Mouse (Mus musculus) T-helper 1 cell (primary cell): ENCODE measurements at regions not wholly inside any gene's neighbourhood (a gene's known extent, or its start where the extent isn't known, plus 50 kb on each side); places are given as distances from the start of the nearest gene placed in this dataset.

ENCODE experiments used
- in situ Hi-C: fragments of 300-600 bp; cut with MboI, MseI; formaldehyde crosslinking; loops from one replicate; pipeline ENCODE4 v1.15.1; 2025; ENCODE audit warnings: high pct_unique_total_duplicates

DNA sequence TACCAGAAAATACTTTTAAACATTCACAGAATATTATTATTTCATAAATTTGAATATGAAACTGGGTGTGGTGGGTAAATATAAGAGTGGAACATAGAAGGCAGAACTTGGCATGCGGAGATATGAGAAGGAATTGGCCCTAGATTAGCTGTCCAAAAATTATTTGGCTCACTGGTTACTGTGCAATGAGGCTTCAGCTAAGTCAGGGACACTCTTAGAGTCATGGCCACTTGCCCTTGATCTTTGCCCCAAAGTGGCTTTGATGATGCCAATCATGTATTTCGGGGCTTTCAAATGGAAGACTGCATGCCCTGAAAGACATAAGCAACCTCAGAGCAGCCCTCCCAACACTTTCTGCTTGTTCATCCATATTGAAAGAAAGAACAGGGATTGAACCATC is 76.9 kb downstream of the Pxdc1 start:
- in situ Hi-C loops, result no loop called here

GRCm38 (mm10) chr13:34575997-34576314 is 77.3 kb downstream of the Pxdc1 start:
- in situ Hi-C loops, result no loop called here

DNA sequence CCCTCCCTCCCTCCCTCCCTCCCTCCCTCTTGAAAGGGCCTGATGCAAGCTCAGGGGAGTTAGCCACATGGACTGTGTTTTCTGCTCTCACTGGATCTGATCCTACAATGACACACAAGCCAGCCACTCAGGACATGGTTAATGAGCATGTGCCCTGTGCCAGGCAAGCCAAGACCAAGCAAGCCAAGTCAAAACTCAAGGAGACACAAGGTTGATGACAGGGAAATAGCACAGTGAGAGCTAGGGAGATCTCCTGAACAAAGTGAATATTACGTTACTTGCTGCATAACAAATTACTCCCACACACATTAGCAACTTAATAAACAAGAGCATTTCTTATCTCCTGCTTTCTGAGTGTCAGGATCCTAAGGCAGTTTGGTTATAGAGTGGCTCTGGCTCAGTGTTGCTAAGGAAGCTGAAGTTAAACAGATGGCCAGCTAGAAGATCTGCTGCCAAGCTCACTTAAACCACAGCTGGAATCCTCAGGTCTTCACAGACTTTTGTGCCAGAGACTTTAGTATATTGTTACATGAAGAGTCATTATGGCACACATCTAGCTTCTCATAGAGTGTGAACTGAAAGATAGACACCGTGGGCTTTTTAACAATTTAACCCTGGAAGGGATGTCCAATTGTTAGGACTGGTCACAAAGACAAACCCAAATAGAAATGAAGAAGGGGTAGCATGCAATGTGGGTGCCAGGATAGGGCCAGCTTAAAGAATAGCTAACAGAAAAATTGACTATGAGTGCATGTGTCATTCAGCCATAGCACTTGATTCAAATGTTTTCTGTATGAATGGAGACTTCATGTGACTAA is 77.9 kb downstream of the Pxdc1 start:
- in situ Hi-C loops, result no loop called here

GRCm38 (mm10) chr13:34569312-34569711 is 84.0 kb downstream of the Pxdc1 start:
- in situ Hi-C loops, result no loop called here

GRCm38 (mm10) chr13:34566687-34567086 is 86.6 kb downstream of the Pxdc1 start:
- in situ Hi-C loops, result no loop called here

DNA sequence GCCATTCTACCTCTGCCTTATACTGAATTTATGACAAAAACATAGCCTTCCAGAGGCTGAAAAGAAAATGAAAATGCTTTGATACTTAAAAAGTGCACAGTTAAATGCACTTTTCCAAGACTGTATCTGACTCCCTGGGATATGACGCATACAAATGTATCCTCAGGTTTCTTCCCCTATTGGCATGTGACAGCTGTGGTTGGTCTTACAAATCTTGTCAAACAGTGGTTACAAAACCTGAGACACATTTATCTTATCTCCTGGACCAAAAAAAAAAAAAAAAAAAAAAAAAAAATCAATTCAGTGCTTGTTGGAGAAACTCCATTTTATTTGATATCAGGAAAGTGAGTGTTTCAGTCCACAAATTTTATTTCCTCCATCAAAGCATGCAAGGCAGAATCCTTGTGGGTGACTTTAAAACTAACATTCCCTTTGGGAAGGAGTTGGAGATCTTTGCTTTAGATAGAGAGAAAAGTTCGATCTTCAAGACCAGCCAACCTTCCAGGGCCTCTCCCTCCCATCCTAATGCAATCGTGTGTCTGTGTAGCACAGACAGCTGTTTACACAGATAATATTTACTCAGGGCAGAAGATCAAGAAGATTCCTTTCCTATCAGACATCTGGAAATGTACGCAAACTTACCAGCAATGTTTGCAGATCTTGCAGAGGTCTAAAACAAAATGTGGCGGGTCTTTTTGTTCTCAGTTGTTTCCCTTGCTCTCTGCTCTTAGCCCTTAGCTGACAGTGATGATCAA is 103.0 kb downstream of the Pxdc1 start:
- in situ Hi-C loops, result loop anchor here (5.0 kb wide), 1 partner anchor 48 kb away; no protein-coding TSS in a partner anchor

GRCm38 (mm10) chr13:34540646-34541045 is 112.6 kb downstream of the Pxdc1 start:
- in situ Hi-C loops, result no loop called here

DNA sequence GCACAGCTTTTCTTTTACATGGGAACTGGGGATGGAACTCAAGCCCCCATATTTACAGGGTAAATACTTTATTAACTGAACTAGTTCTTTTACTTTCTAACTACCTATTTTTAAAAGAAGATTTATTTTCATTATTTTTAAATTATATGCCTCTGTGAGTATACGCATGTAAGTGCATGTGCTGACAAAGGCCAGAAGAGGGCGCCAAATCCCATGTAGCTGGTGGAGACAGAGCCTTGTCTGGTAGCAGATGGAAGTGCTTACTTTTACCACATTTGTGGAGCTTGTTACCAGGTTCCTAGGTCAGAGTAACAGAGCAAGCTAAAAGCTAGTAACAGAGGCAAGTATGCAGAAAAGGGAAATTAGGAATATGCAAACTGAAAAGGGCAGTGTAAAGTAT is 119.4 kb downstream of the Pxdc1 start:
- in situ Hi-C loops, result no loop called here

DNA sequence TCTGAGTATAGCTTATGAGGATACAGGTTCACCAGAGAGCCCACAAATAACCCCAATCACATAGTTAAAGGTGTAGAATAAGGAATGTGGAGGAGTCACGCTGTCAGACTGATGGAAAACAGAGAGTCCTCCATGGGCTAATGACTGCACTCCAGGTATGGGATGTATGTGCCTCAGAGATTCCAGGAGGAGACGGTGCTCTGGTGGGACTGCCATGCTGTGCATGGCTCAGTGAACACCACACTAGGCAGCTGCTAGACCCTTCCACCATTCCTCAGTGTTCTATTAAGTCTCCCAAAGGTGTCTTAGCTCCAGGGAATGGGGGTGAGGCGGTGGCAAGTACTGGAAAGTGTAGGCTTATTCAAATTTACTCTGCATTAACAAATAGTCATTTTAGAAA is 142.0 kb downstream of the Pxdc1 start:
- in situ Hi-C loops, result no loop called here

DNA sequence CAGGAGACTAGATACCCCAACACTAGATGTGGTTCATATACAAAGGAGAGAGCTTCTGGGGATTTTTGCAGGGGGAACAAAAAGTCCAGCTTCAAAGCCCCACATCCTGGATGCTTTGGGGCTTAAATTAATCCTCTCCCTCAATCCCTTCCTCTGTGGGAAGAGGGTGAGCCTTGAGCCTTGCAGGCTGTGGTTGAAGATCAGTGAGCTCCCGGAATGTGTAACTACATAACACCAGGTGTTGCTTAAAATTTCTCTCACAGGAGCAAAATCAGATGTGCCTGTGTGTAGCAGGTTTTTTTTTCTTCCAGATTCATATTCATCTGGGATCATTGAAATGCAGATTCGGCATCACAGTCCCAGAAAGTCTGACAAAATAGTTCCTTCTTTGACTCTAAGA is 146.1 kb downstream of the Pxdc1 start:
- in situ Hi-C loops, result no loop called here

DNA sequence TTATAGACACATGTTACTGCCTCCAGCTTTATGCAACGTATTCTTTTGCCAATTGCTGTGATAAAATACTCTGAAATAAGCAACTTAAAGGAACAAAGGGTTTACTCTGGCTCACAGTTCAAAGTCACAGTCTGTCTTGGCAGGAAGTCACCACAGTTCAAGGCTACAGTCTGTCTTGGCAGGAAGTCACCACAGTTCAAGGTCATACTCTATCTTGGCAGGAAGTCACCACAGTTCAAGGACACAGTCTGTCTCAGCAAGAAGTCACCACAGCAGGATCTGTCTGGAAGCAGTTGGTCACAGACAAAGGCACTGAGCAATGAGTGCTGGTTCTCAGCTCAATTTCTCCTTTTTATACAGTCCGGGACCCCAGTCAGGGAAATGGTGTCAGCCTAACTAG is 147.4 kb downstream of the Pxdc1 start:
- in situ Hi-C loops, result no loop called here

DNA sequence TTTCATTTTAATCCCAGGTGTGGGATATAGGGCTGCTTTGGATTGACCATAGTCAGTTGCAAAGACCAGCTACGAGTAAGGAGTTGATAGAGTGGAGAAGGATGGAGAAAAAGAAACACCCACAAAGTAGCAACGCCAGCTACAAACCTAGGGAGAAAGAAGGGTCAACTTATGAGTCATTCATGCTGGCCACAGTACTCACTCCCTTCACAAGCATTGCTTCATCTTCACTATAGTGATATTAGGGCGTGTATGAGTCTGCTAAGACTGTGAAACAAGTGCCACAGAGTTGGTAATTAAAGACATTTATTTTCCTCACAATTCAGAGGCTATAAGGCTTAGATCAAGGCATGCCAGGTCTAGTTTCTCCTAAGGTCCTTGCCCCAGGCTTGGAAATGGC is 148.4 kb downstream of the Pxdc1 start:
- in situ Hi-C loops, result loop anchor here (5.0 kb wide), 1 partner anchor 47 kb away; no protein-coding TSS in a partner anchor

DNA sequence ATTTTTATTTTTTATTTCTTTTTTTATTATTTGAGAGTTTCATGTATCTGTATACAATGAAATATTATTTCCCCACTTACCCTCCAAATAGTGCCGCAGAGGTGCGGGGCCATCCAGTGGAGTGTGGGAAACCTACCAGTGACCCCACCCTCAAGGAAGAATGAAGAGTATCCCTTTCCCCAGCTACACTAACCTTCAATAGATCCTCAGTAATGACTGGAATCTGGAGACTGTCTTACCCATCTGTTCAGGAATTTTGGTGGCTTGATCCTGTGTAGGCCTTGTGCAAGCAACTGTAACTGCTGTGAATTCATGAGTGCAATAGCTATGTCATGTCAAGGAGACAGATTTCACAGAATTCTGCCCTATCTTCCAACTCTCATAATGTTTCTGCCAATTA is 153.9 kb upstream of the Slc22a23 start:
- in situ Hi-C loops, result no loop called here

- in situ Hi-C loops, result no loop called here
Measured at GRCm38 (mm10) chr13:34497667-34498066, 152.7 kb upstream of the Slc22a23 start.

- in situ Hi-C loops, result no loop called here
Measured at GRCm38 (mm10) chr13:34484831-34485230, 139.8 kb upstream of the Slc22a23 start.

DNA sequence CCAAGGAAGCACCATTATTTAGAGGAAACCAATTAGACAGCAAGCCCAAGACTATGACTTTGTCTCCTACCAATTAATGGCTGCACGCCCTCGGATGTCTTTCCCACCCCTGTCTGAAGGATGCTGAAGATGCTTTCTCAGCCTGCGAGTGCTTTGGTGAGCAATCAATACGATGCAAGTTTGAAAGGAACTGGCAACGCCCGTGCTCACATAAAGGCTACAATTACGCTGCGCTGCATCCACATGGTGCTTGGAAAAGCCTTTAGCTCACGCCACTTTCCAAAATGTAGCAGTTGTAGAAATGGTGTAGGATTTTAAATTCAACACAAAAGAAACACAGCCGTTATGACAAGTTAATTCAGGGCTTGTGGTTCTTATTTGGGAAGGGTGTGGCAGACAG is 136.5 kb upstream of the Slc22a23 start:
- in situ Hi-C loops, result no loop called here

GRCm38 (mm10) chr13:34470410-34470809 is 125.4 kb upstream of the Slc22a23 start:
- in situ Hi-C loops, result no loop called here

- in situ Hi-C loops, result no loop called here
Measured at GRCm38 (mm10) chr13:34469568-34469967, 124.6 kb upstream of the Slc22a23 start.

DNA sequence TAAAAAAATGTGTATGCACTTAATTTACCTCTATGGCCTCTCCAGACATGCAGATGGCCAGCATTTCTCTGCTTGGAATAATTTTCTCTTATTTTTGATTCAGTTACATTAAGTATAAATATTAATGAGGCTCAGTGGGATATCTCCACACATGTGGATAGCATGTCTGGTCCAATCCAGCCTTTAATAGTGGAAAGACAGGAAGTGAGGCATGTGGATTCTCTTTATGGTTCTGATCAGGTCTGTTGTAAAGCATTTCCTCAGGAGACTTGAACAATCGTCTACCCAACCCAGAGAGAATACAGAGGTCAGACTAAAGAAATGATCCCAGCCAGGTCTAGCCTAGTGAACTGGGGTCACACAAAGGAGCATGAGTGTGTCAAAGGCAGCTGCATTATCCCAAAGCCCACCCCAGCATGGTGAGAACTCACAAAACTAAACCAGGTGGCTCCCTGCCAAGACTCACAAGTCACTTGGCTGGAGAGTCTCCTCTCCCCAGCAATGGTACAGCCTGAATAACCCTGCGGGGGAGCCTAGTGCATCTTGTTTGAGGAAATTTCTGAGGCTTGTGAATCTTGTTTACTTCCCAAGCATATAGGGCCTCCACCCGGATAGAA is 123.3 kb upstream of the Slc22a23 start:
- in situ Hi-C loops, result no loop called here

GRCm38 (mm10) chr13:34465862-34466430 is 121.0 kb upstream of the Slc22a23 start:
- in situ Hi-C loops, result no loop called here

GRCm38 (mm10) chr13:34465456-34465855 is 120.5 kb upstream of the Slc22a23 start:
- in situ Hi-C loops, result no loop called here

DNA sequence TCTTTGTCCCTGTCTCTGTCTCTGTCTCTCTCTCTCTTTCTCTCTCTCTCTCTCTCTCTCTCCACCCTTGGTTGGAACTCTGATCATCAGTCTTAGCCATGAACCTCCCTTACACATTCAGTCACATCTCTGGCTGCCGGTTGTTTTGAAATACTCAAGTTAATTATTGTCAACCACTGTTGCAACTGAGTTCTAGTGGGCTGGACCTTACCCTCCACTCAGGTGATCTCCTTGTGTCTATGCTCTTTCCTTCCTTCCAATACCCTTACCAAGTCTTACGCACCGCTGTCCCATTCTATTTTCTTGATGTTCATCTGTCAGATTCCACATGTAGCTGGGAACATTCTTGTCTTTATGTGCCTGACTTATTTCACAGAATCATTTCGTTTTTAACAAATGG is 119.2 kb upstream of the Slc22a23 start:
- in situ Hi-C loops, result no loop called here
